Mouse (Mus musculus): ENCODE measurements around the gene Apoe. TPM values are rescaled to one million over a fixed set of nuclear protein-coding genes. Genes with fewer than 3 reads are reported as not detected.
A peak's percentile ranks its signal among the peaks of the same experiment; 100 is the strongest.
"Not testable (repeated sequence)": the region's sequence is repeated elsewhere in the genome, so short reads cannot be mapped to it uniquely, and the experiment has no call there.

Gene Apoe
- total RNA-seq, 2 experiments from 2014 or later: 100 to 116 TPM

GRCm38 (mm10) chr7:19691873-19692865, 6.8 kb downstream of the Apoe start, which contains the start of gene Apoc1:
Apoc1 (minus strand) TSS chr7:19692660.
- DNase-seq: no peak

- DNase-seq: no peak
Observed at GRCm38 (mm10) chr7:19691434-19691833, 7.6 kb downstream of the Apoe start.

GRCm38 (mm10) chr7:19690845-19691244, 8.1 kb downstream of the Apoe start:
- no peak for DNase-seq

GRCm38 (mm10) chr7:19688611-19689010, 10.4 kb downstream of the Apoe start:
- DNase-seq: no peak

- no peak for DNase-seq
Observed at GRCm38 (mm10) chr7:19688101-19688500, 10.9 kb downstream of the Apoe start.

GRCm38 (mm10) chr7:19686927-19687583, 11.9 kb downstream of the Apoe start:
- DNase-seq: not testable (repeated sequence)

GRCm38 (mm10) chr7:19686521-19686920, 12.5 kb downstream of the Apoe start:
- DNase-seq: no peak

GRCm38 (mm10) chr7:19685374-19685773, 13.6 kb downstream of the Apoe start:
- DNase-seq: no peak

GRCm38 (mm10) chr7:19683771-19684201, 15.2 kb downstream of the Apoe start:
- DNase-seq: no peak

- DNase-seq: no peak
Observed at GRCm38 (mm10) chr7:19682979-19683378, 16.0 kb downstream of the Apoe start.

GRCm38 (mm10) chr7:19681202-19681694, 17.7 kb downstream of the Apoe start, which contains the start of the genes Gm44805 and Apoc4:
Gm44805 (minus strand) TSS chr7:19681423.
Apoc4 (minus strand) TSS chr7:19681479.
- no peak for DNase-seq

- DNase-seq: no peak
Observed at GRCm38 (mm10) chr7:19680702-19681101, 18.3 kb downstream of the Apoe start.

- DNase-seq: no peak
Observed at GRCm38 (mm10) chr7:19678901-19679300, 20.1 kb downstream of the Apoe start.

GRCm38 (mm10) chr7:19677872-19678271, 21.1 kb downstream of the Apoe start, which contains the start of gene Apoc2:
Apoc2 (minus strand) TSS chr7:19677941.
- no peak for DNase-seq

- no peak for DNase-seq
Observed at GRCm38 (mm10) chr7:19676662-19677061, 22.3 kb downstream of the Apoe start.

GRCm38 (mm10) chr7:19675824-19676223, 23.2 kb downstream of the Apoe start:
- no peak for DNase-seq

GRCm38 (mm10) chr7:19673083-19673699, 25.8 kb downstream of the Apoe start:
- DNase-seq: no peak

GRCm38 (mm10) chr7:19671511-19671910, 27.5 kb downstream of the Apoe start:
- no peak for DNase-seq

GRCm38 (mm10) chr7:19668947-19669721, 29.9 kb downstream of the Apoe start:
- peak; percentile 91 for DNase-seq

- DNase-seq: no peak
Observed at GRCm38 (mm10) chr7:19667434-19667833, 31.6 kb downstream of the Apoe start.

GRCm38 (mm10) chr7:19666750-19667149, 32.2 kb downstream of the Apoe start:
- DNase-seq: no peak
